Mouse (Mus musculus) megakaryocyte, embryonic 14.5 days (primary cell): Measurements from ENCODE around the gene Cstf1. TPM values are rescaled to one million over a fixed set of nuclear protein-coding genes. Genes with fewer than 3 reads are reported as not detected.

Source experiments
- H3K27me3 ChIP-seq: replicated peaks from 2 replicates; pipeline ENCODE3; 2012; ENCODE audit warnings: inconsistent platforms
- H3K36me3 ChIP-seq: replicated peaks from 2 replicates; pipeline ENCODE3; 2012; ENCODE audit warnings: low read length, inconsistent platforms, mixed read lengths
- H3K4me1 ChIP-seq: 2 replicates; pipeline ENCODE4 v1.6.1; 2012; ENCODE audit warnings: inconsistent platforms
- H3K4me3 ChIP-seq: replicated peaks from 2 replicates; pipeline ENCODE3; 2012; ENCODE audit warnings: moderate library complexity, mild to moderate bottlenecking, inconsistent platforms
- H3K9me3 ChIP-seq: 2 replicates; pipeline ENCODE4 v1.6.1; 2012; ENCODE audit warnings: inconsistent platforms
- FLI1 ChIP-seq: IDR thresholded peaks from 2 replicates; pipeline ENCODE4 v1.6.1; 2012; ENCODE audit warnings: low read length, inconsistent platforms, mixed read lengths
- GATA1 ChIP-seq: IDR thresholded peaks from 3 replicates; pipeline ENCODE4 v1.6.1; 2012; ENCODE audit warnings: mixed read lengths, low read length, inconsistent platforms, borderline replicate concordance
- polyA plus RNA-seq: library from polyadenylated mRNA; stranded (reverse); fragments of >175 nt; gene quantifications from 2 replicates; pipeline ENCODE4 v1.2.3, GENCODE M21; 2012; ENCODE audit warnings: low replicate concordance; ENCODE audit not compliant: insufficient read depth

Gene Cstf1
- polyA plus RNA-seq, result 7.2 and 7.4 TPM in 2 replicates

DNA sequence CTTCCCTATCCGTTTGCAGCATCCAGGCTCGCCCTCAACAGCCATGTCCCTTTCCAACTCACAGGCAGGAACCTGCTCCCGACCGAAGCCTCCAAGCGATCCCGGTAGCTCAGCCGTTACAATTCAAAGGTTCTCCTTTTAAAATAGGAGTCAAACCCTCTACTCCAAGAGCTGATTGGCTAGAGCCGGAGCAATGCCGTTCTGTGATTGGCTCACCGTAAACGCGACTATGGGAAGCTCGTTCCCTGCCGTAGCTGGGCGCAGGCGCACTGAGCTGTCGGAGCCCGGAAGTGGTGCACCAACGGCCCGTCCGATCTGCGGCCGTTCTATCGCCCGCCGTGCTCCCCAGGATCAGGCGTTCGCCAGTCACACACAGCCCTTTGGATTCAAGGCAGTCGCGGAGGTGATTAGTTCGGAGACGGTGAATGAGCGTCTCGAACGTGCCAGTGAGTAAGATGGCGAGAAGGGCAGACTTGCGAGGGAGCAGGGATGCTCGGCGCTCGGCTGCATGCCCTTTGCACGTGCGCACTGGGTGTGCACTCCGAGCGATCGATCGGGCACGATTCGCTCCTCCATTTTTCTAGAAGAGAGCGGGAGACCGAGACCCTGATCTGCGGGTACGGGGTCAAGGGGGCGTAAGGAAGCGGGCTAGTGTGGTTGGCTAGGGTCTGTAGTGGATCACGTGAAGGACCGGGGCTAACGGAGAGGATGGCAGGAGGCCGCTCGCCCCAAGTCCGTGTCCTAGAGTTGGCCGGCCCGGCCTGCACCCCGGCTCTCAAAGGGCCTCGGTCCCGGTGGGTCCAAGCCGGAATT, at the start of gene Cstf1, which contains the start of gene Aurka:
Gene Cstf1 (plus strand): TSS at position 271 of the 813 bp plus-strand sequence.
Gene Aurka (minus strand): TSS at position 125 of the 813 bp plus-strand sequence.
- peaks cover 64% of the 10 kb centered on the region for H3K36me3 ChIP-seq
- peaks cover 60% of the 10 kb centered on the region for H3K4me1 ChIP-seq
- H3K27me3 ChIP-seq, result no peaks in the 10 kb centered on the region
- H3K4me3 ChIP-seq, result peak within 1 kb of the TSS; percentile 100
- TF ChIP-seq FLI1 (no peak), GATA1 (no peak)
- no peaks in the 10 kb centered on the region for H3K9me3 ChIP-seq

DNA sequence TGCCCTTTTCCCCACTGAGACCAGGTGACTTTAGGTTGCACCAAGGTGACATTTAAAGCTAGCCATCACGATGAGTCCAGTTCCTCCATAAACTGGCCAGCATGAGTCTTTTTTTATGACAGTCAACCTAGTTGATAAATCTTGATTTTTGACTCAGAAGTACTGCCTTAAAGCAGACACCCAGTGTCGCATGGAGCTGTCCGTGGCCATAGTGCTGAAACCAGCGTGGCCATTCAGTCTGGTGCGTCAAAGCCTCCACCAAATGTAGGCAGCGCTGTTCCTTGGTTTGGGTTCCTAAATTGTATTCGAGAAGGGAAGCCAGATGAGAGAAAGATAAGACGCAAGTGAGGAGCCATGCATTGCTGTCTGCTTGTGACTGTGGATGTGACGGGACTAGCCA, 49.6 kb upstream of the Cstf1 start:
- Histone ChIP-seq H3K9me3 (peaks cover 16% of the 10 kb centered on the region), H3K36me3 (no peaks in the 10 kb centered on the region), H3K27me3 (no peaks in the 10 kb centered on the region), H3K4me3 (no peak overlapping the region), H3K4me1 (no peaks in the 10 kb centered on the region)
- TF ChIP-seq GATA1, result no peak
- TF ChIP-seq FLI1, result no peak

- no peak overlapping the region for H3K4me3 ChIP-seq
- no peaks in the 10 kb centered on the region for H3K4me1 ChIP-seq
- no peaks in the 10 kb centered on the region for H3K36me3 ChIP-seq
- H3K9me3 ChIP-seq, result peaks cover 5% of the 10 kb centered on the region
- TF ChIP-seq FLI1, result no peak
- TF ChIP-seq GATA1, result no peak
- peaks cover 18% of the 10 kb centered on the region for H3K27me3 ChIP-seq
Observed at GRCm38 (mm10) chr2:172328248-172328647, 42.2 kb upstream of the Cstf1 start.

DNA sequence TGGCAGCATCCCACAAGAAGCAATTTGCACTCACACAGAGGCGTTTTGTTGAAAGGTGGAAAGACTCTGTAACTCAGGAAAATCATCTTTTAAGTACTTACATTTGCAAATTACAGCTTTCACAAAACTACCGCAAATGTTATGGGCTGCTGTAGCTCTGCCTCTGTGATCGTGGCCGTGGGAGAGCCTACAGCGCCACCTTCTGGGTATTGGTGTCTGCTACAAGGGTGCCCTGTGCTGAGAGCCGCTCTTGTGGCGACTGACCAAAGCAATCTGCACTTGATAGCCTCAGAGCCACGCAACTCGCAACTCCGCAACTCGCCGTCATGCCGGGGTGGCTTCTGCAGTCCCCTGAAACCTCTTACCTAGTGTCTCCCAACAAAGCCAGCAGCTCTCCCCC, 41.3 kb upstream of the Cstf1 start:
- Histone ChIP-seq H3K4me3 (no peak overlapping the region), H3K27me3 (peaks cover 21% of the 10 kb centered on the region), H3K36me3 (no peaks in the 10 kb centered on the region), H3K9me3 (peaks cover 5% of the 10 kb centered on the region), H3K4me1 (no peaks in the 10 kb centered on the region)
- TF ChIP-seq FLI1, result no peak
- TF ChIP-seq GATA1, result no peak

DNA sequence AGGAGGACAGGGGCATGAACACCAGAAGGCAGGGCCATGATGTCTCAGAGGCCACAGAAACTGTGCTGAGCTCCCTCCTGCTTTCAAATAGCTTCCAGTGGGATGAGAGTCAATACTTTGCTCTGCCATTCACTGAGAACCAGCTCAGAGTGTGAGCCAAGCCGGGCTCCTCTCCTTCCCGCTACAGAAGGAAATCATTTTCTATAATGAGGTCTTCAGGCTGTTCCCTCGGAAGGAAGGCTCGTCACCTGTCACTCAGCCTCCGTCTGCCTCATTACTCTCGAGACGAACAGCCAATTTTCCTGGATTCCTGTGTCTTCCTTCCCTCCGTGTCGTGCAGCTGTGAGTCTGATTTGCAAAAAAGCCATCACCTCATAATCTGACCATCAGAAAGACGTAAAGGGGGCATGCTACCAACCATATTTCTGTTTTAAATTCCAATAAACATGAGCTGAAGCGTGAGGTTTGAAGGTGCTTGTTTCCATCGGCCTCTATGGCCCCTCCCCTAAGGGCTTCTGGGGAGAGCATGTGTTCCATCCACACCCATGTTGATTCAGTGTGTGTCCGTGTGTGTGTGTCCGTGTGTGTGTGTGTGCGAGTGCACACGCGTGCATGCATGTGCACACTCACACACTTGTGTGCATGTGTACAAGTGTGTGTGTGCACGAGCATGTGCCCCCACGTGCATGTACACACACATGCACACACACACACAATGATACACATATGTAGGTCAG, 32.1 kb upstream of the Cstf1 start:
- Histone ChIP-seq H3K9me3 (peaks cover 18% of the 10 kb centered on the region), H3K4me3 (peak overlapping the region; percentile 4), H3K4me1 (no peaks in the 10 kb centered on the region), H3K36me3 (no peaks in the 10 kb centered on the region), H3K27me3 (peaks cover 28% of the 10 kb centered on the region)
- no peak for TF ChIP-seq FLI1

DNA sequence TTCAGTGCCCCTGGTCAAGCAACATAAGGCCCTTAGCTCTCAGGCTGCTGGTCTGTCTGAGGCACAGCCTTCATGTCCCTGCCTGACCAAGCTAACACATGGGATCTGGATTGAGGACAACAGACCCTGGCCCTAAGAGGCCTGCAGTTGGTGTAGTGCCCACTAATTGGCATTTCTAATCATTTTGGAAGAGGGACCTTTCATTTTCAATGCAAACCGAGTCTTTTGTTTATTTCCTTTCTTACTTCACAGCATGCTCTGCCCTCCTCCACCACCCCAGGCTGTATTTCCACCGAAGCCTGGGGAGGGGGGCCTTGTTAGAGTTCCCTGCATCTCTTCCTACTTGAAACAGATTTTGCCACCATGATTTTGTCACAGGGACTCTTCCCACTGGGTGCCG, 29.5 kb upstream of the Cstf1 start:
- no peak for TF ChIP-seq GATA1
- no peak for TF ChIP-seq FLI1
- Histone ChIP-seq H3K9me3 (peaks cover 18% of the 10 kb centered on the region), H3K27me3 (peaks cover 22% of the 10 kb centered on the region), H3K4me1 (peaks cover 8% of the 10 kb centered on the region), H3K36me3 (no peaks in the 10 kb centered on the region), H3K4me3 (no peak overlapping the region)

GRCm38 (mm10) chr2:172341606-172342005, 28.9 kb upstream of the Cstf1 start:
- H3K36me3 ChIP-seq, result no peaks in the 10 kb centered on the region
- TF ChIP-seq GATA1 (no peak), FLI1 (no peak)
- peaks cover 22% of the 10 kb centered on the region for H3K27me3 ChIP-seq
- no peak overlapping the region for H3K4me3 ChIP-seq
- peaks cover 18% of the 10 kb centered on the region for H3K9me3 ChIP-seq
- peaks cover 15% of the 10 kb centered on the region for H3K4me1 ChIP-seq

GRCm38 (mm10) chr2:172343751-172344150, 26.7 kb upstream of the Cstf1 start:
- Histone ChIP-seq H3K4me3 (no peak overlapping the region), H3K36me3 (no peaks in the 10 kb centered on the region), H3K9me3 (peaks cover 6% of the 10 kb centered on the region), H3K4me1 (peaks cover 36% of the 10 kb centered on the region), H3K27me3 (peaks cover 15% of the 10 kb centered on the region)
- TF ChIP-seq FLI1, result no peak
- no peak for TF ChIP-seq GATA1

- Histone ChIP-seq H3K9me3 (no peaks in the 10 kb centered on the region), H3K4me1 (peaks cover 45% of the 10 kb centered on the region), H3K36me3 (peaks cover under 1% of the 10 kb centered on the region), H3K4me3 (peak overlapping the region; percentile 97), H3K27me3 (peaks cover 13% of the 10 kb centered on the region)
- TF ChIP-seq GATA1, result no peak
Observed at GRCm38 (mm10) chr2:172344669-172345068, 25.8 kb upstream of the Cstf1 start.

GRCm38 (mm10) chr2:172345258-172345738, 25.2 kb upstream of the Cstf1 start, which contains the start of gene Fam210b:
Gene Fam210b (plus strand): TSS chr2:172345565.
- H3K4me1 ChIP-seq, result peaks cover 51% of the 10 kb centered on the region

More at GRCm38 (mm10) chr2:172345258-172345738, 25.2 kb upstream of the Cstf1 start, which contains the start of gene Fam210b:
- Histone ChIP-seq H3K36me3 (peaks cover 5% of the 10 kb centered on the region), H3K9me3 (no peaks in the 10 kb centered on the region), H3K27me3 (peaks cover 12% of the 10 kb centered on the region), H3K4me3 (peak within 1 kb of the TSS; percentile 97)
- TF ChIP-seq GATA1 (no peak), FLI1 (no peak)
